Mouse (Mus musculus): ENCODE measurements around the gene H2afb3.

DNA sequence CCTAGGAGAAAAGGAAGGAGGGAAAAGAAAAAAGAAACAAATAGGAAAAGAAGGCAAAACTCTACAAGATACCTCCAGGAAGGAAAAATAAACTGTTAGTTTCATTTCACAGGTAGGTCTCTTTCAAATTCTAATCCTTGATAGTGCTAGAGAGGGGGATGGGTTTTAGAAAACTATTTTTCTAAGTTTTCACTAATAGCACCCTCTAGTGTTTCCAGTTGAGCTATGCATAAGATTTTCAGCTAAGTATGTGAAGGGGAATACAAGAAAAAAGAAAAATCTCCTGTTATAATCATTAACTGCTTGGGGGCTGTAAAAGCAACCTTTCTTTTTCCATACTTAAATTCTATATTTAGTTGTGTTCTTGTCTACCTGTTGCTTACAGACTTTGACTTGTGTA is 27.4 kb downstream of the H2afb3 start:
- no peak for TF ChIP-seq POLR2A (IDR thresholded peaks at IDR 0.05; ENCODE audit: low read depth, low read length)
- no peak for TF ChIP-seq CTCF (IDR thresholded peaks at IDR 0.05; ENCODE audit: borderline replicate concordance, insufficient read depth, low read length)

Data from embryonic fibroblast, embryonic 13.5 days (primary cell).